Mouse (Mus musculus): ENCODE measurements at regions not wholly inside any gene's neighbourhood (a gene's known extent, or its start where the extent isn't known, plus 50 kb on each side); places are given as distances from the start of the nearest gene placed in this dataset.

DNA sequence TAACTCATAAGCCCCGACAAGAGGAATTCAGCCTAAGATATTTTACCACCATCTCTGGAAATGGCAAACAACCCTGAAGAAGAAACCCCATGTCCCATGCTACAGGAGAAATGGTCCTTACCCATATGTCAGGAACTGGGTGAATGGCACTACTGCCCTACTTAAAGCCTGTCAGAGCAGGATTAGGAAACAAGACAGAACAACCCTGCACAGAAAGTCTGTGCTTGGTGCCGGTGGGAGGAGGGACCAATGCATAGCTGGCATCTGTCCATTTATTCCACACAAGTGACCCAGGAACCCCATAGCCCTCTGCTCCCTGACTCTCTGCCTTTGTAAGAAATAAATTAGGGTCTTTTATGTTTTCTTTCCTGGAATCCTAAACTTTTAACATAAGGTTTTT lies 317.9 kb downstream of the Ttll7 start:
- no peak for DNase-seq (ENCODE audit: low spot score in 2 of 2)

DNA sequence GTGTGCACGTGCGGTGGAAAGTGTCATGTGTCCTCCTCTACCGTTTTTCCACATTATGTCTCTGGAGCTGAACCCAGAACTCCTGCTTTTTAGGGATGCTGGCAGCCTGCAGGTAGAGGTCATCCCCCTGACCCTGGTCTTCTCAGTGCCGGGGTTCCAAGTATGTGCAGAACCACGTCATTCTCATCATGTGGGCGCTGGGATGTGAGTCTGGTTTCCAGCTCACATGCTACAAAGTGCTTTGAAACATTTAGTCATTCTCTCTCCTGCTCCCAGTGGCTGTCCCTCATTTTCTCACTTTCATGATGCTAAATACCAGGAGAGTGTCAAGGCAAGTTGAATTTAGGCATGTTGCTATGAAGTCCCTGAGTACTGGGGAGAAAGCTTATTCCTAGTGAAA lies 326.6 kb downstream of the Ttll7 start:
- DNase-seq (ENCODE audit: low spot score in 2 of 2): no peak

DNA sequence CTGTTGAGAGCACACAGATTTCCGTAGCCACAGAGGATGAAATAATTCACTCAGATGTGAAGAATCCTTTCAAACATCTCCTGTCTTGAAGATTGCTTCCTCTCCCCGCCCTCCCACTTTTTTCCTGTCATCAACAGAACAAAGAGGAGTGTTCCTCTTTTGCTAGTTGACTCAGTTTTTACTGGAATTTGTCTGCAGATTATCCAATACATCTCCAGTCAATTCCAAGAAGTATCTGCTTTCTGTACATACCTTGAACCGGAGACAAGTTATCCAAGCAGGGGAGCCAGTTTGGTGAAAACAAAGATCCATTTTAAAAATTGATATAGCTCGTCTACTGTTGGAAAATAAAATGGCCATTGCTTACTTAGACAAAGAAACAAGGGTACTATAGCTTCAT lies 328.5 kb downstream of the Ttll7 start:
- DNase-seq (ENCODE audit: low spot score in 2 of 2): no peak

DNA sequence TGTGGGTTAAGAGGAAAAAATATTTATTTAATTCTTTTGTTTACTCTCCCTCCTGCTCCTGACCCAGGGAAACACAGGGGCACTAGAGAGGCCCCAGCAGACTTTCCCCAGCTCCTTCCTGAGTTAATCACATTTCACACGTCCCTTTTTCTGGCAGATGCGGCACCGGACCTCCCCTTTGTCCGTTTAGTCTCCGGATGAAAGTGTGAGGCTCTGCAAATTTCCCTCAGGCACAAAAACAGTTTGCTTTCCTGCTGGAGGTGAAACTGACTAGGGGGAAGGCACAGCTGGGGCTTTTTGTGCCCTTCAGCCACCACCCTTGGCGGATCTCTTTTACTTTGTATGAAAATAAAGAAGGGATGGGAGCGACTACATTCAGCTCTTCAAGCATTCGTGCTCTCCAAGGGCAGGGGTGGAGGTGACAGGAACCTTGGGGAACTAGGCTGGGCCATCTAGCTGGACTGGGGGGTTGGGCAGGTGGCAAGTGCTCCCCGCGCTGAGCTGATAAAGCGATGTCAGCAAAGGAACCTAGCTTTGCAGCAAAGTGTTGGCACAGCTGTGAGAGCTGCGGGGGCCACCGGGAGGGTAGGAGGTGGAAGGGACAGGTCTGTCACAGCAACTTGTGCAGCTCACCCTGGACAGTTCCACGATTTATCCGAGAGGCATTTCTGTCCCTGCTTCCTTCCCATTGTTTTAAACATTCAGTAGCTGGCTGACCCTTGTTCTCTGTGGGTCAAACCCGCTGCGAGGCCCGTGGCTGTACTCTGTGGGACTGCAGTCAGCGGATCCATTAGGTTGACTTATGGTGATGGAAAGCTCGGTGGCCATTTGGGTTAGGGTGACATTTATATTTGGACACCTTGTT lies 329.6 kb downstream of the Ttll7 start:
- DNase-seq (ENCODE audit: low spot score in 2 of 2): no peak

DNA sequence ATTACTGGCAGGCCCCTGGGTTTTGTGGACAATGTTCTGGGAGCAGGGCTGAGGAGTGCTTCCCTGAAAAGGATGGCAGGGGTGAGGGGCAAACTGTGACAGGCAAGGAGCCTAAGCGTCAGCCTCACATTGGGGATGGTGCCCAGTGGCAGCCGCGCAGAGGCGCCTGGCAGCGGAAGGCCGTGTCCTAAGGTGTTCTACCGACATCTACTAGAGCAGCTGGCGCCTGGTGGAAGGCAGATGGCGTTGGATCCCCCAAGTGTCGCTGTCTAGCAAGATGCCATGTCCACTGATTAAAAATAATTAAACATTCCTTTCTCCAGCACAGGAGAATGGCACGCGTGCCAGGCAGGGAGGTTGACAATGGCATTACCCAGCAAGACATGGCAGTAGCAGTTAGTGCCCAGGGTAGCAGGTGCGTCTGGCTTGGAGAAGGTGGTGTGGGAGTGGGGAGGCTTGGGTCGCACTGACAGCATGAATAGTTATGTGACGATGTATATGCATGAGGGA lies 330.3 kb downstream of the Ttll7 start:
- no peak for DNase-seq (ENCODE audit: low spot score in 2 of 2)

DNA sequence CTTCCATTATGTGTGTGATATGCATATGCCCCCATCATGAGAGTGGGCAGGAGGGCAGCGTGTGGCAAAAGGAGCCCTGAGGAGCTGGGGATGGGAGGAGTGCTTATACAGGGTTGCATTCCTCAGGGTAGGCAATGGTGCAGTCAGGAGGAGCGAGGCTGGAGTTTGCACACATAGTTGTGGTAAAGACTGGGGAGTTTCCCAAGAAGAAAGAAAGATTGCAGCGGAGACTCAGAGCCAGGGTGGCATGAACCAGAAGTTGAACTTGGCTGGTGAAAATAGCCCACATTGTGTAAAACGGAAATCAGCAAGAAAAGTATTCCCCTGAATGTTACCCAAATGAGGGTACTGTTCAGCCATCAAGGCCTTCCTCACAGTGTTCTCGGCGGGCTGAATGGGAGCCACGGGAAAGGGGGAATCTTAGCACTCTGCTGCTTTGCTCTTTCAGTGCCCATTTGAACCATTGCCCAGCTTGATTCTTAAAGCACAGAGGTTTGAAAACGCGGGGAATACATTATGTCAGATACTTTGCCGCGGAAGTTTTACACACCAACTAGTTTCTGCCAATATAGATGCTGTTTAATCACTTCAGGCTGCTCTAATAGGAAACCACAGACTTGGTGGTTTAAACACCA lies 331.6 kb downstream of the Ttll7 start:
- DNase-seq (ENCODE audit: low spot score in 2 of 2): no peak

DNA sequence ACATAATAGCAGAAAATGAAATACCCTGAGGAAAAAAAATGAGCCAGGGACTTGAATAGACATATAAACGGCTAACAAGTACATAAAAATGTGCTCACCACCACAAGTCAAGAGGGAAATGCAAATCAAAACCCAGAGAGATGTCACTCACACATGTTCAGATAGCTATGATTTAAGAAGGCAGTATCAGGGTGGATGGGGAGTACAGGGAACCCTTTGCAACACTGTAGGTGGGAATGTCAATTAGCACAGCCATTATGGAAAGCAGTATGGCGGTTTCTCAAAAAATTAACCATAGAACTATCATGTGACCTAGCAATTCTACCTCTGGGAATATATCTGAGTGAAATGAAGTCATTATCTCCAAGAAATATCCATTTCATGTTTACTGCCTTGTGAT lies 337.6 kb downstream of the Ttll7 start:
- DNase-seq (ENCODE audit: low spot score in 2 of 2): no peak

DNA sequence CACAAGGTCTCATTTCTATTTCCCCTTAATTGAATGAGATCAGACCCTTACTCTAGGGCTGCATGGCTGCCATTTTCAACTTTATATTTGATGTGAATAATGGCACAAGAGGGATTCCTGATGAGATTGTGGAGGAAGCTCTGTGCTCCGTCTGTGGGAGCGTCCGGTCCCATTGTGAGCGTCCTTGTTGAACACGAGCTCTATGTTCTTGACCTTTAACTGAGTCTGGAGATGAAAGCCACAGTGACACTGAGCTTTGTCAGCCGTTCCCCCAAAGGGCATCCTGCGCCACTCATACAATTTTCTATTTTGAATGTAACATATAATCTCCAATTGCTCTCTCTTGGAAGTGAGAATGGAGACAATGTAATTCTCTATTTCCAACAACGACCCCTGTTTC lies 344.5 kb downstream of the Ttll7 start:
- DNase-seq (ENCODE audit: low spot score in 2 of 2): peak in 1 of 2 experiments; percentile 21

DNA sequence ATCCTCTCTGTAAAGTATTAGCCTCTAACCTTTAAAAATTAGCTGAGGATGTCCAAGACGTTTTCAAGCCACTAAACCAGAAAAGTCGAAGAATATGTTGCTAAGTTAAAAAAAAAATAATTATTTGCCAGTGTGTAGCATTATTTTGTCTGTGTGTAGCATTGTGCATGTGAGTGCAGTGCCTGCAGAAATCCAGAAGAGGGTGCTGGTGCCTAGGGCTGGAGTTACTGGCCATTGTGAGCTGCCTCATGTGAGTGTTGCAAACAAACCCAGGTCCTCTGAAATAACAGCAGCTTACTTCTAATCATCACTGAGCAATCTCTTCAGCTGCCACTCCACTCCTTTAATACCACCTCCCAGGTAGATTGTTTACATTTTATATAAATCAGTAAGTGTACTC lies 345.0 kb downstream of the Ttll7 start:
- DNase-seq (ENCODE audit: low spot score in 2 of 2): peak in 1 of 2 experiments; percentile 16

DNA sequence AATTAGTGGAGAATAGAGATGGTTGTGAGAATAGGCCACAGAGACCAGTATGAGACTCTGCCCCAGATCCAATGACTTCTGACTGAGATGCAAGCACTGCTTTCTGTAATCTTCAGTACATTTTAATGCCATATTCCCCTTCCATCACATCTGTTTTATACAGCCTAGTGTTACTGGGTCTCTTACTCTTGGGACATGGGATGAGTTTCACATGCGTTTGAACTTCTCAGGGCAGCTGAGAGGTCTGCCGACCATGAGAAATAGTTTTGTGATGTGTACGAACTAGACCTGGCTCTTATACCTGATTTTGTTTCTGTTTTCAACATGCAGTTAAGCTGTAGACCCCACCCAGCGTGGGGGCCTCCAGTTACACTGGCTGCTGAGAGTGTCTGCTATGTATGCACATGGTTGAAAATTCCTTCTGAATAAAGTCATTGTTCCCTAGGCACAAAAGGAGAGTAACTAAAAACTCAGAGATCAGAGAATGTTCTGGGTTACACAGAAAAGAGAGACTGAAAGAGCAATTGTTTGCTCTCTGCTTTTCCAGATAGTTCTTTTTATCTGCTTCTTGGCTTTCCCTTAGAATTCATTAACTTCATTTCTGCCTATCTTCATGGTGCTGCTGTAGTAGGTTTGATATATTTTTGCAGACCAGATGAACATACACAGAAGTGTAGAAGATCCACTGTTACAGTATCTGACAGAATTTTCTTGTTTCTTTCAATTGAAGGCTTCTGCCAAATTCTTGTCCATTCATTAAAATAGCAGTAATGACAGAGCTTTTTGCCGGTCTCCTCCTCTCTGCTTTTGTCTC lies 359.2 kb downstream of the Ttll7 start:
- DNase-seq (ENCODE audit: low spot score in 2 of 2): no peak

DNA sequence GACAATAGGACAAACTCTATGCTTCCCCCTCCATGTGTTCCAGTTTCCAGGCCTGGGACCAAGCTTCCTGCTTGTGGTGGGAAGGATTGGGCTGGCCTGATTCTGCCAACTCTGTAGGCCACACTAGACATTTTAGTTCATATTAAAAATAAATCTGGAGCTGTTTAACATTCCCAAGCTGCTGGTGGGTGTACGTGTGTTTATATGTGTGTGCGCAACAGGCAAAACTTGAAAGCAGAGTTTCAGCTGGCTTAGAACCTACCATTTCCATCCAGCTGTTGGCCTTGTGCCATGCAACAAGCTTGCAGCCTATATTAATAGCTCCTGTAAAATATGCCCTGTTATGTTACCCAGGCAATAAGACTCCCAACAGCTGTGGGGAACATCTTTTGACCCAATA lies 376.5 kb downstream of the Ttll7 start:
- DNase-seq (ENCODE audit: low spot score in 2 of 2): no peak

DNA sequence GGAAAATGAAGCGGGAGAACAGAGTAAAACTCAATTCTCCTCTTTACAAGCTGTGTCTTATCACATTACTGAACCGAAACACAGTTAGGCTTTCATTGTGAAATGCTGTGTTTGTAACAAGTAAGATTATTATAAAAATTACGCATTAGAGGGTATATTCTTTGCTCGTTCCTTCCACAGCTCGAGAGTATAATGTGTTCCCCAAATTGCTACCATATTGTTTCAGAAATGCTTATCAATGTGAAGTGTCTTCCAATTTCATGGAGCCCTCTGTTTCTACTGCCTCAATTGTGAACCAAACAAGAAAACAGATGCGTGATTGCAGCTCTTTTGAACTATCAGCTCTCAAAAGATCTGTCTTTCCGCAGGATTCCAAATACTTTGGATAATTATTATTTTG lies 378.4 kb downstream of the Ttll7 start:
- no peak for DNase-seq (ENCODE audit: low spot score in 2 of 2)

DNA sequence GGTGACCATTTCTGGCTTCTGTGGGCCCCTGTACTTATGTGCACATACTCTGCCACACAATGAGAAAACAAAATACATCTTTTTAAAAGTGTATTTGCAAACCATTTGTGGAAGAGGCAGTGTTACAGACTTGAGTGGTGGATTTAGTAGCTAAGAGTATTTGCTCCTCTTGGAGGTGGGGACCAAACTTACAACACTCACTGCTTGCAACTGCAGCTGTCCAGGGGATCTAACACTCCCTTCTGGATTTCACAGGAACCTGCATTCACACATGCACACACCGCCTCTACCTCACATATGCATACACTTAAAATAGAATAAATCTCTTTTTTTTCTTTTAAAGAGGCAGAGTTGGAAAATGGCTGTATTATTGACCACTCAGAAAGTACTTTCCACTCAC lies 386.2 kb downstream of the Ttll7 start:
- no peak for DNase-seq (ENCODE audit: low spot score in 2 of 2)

DNA sequence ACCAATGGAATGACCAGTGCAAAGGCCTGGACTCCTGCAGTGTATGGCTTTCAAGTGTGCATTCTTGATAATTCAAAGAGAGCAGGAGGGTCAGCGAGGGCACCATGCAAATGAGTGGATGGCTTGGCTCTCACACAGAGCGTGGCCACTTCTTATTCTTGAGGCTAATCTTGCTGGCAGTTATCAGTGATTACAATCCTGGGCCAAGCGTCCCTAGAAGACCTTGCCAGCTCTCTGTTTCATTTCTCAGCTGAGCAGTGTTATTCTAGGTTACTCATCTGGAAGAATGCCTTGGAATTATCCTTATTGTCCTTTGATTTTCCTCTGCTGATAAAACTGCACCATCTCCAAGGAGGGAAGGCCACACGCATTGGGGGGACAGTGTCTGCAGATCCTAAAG lies 388.5 kb downstream of the Ttll7 start:
- no peak for DNase-seq (ENCODE audit: low spot score in 2 of 2)

DNA sequence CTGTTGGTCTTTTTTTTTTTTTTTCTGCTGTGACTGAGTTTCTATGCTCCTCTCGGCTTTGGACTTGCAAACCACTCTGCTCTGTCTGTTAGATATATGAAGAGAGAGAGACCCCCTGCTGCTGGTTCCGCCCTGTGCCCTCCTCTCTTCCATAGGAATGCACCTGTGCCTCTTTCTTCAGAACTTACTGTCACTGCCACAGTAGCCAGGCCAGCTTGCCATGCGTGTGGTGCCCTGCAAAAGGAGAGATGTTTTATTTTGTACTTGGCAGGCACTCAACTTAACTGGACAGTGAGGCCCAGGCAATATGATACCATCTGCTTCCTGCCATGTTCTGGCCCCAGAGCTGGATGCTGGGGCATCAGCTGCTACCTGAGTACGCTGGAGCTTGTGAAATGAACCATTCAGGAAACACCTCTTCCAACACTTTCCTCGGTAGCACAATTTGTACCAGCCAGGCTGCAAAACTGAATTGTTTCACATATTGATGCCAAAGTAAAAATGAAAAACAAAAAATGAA lies 392.8 kb downstream of the Ttll7 start:
- no peak for DNase-seq (ENCODE audit: low spot score in 2 of 2)

DNA sequence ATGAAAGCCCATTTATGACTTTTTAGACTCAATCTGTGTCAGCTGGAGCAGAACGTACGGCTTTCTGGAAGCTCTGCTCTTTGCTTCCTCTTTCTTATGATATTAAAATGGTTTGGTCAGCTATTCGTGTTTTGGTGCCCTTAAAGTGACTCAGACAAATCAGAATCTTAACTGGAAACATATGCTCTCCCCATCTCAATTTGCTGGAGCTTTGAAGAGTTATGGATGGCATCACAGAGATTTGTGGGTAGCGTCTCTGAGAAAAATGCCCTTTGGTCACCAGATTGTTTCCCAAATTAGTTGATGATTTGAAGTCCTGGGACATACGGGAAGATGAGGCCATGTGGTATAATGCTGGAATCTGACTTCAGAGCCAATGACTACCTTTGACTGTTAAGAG lies 394.0 kb downstream of the Ttll7 start:
- no peak for DNase-seq (ENCODE audit: low spot score in 2 of 2)

DNA sequence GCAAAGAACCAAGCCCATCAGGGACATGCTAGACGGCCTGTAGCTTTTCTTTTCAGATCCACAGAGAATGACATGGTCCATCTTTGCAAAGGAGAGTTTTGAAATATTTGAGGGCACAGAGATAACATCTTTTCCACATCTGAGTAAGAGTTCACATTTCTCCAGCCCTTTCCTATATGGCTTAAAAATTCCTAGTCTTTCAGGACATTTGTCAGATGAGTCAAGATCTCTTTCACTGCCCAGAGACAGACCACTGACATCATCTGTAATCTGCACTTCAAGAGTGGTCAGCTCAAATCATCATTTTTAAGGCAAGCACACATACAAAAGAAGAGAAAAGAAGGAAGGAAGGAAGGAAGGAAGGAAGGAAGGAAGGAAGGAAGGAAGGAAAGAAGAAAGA lies 397.3 kb downstream of the Ttll7 start:
- no peak for DNase-seq (ENCODE audit: low spot score in 2 of 2)

DNA sequence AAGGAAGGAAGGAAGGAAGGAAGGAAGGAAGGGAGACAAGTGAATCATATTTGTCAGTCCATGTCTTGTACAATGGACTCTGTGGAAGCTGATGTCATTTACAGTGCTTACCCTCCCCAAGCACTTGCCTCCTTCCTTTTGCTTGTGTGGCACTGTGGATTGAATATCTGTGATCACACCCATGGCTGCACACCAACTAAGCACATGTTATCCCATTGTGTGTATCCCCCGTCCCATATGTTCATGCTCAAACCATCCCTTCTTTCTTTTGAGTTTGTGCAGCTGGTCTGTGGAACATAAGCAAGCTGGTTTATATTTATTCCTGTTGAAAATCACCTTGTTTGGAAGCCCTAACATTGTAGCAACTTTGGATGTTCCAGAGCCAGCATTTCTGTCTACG lies 397.7 kb downstream of the Ttll7 start:
- no peak for DNase-seq (ENCODE audit: low spot score in 2 of 2)

DNA sequence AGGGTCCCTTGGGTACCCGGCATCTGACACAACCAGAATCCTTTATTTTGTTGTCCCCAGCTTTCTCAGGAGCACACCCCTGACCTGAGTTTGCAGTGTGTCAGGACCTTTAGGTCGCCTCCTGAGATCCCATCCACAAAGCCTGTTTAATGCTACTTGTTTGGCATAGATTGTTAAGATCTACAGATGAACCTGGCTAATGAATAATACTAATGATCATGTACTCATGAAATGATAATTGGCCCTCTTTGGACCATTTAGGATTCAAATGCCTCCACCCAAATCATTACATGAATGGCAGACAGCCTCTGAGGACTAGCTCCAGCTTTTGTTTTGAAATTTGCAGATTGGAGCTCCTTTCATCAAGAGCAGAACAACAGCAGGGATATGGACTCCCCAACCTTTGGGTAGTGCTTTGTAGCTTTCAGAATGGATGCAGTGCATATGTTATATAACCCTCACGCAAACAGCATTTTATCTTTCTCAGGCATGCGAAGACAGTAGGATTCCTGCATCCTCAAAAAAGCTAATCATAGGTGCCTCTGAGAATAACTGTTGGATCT lies 400.1 kb downstream of the Ttll7 start:
- no peak for DNase-seq (ENCODE audit: low spot score in 2 of 2)

DNA sequence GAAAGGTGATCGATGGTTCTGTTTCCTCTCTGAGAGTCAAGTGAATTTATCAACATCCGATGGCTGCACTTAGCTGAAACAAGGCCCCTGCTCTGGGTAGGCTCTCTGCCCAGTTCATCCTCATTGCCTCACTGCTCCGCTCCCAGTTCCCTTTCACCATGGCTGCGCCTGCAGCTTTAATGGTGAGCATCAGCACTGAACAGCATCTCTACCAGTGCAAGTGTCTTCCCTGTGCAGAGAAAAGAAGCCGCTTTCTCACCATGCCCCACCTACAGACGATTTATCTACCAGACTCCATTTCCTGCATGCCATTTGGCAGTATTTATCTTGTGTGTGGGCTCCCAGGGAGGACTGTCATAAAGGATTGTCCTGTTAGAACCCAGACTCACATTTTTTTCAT lies 400.6 kb downstream of the Ttll7 start:
- no peak for DNase-seq (ENCODE audit: low spot score in 2 of 2)

DNA sequence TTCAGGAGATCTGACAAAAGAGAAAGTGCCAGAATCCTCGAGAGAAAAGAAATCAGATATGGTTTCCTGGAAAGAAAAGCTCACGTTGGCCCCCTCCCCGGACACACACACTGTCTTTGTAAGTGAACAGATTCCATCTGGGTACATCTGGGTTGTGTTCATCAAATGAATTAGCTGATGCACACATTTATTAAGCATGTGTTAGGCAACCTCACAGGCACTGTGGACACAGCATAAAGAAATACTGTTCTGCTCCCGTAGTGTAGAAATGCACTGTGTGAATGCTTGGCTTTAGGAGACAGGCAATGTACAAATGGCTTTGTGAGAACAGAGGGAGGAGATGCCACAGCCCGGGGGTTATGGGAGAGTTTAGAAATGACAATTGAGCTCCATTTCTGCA lies 402.3 kb downstream of the Ttll7 start:
- no peak for DNase-seq (ENCODE audit: low spot score in 2 of 2)
